Mouse (Mus musculus): ENCODE results near the gene Gcgr.

DNA sequence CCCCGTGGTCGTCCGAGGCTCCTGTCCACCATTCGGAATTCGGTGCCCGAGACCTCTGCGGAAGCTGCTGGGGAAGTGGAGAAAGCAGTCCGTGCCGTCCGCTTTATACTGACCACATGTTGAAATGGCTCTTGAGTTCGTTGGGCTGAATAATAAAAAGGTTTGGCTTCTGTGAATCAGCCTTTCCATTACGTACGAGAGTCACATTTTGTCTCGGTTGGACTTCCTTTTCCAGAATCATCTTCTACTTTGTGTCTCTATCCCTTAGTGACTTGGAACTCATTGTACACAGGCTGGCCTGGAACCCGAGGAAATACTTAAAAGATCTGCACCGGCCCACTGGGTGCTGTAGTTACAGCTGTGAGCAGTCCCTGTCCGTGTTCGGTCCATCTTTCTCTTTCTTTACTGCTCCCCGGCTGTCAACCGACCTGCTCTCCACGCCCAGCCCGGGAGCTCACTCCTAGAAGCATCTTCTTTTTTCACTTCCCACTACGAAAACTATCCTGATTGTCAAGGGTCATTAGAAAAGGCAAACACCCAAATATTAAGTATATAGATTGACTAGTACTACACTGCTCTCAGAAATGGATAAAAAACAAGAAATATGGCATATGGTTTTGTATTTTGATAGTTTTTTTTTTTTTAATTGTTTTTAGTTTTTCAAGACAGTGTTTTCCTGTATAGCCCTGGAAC is 43.2 kb downstream of the Gcgr start:
- TF ChIP-seq CTCF (IDR thresholded peaks at IDR 0.05; ENCODE audit: control insufficient read depth, insufficient read depth, low read length) (no peak), POLR2A (IDR thresholded peaks at IDR 0.05; ENCODE audit: borderline replicate concordance, control insufficient read depth, low read depth, low read length) (no peak)

Data from bone marrow, adult 2 months (tissue).